Mouse (Mus musculus): ENCODE results near the gene Kcnk5. TPM values are rescaled to one million over a fixed set of nuclear protein-coding genes. Genes with fewer than 3 reads are reported as not detected.

The Kcnk5 gene
- total RNA-seq, 2 experiments from 2014 or later = 0.83 to 1.0 TPM

GRCm38 (mm10) chr14:20202655-20203181 is 21.1 kb upstream of the Kcnk5 start:
- intact Hi-C loops (cut with DNase I) = no loop called here
- DNase-seq = no peak

GRCm38 (mm10) chr14:20201066-20201683 is 19.6 kb upstream of the Kcnk5 start:
- intact Hi-C loops (cut with DNase I) = no loop called here
- DNase-seq = no peak

- intact Hi-C loops (cut with DNase I) = no loop called here
- DNase-seq = peak; percentile 5
Measured at GRCm38 (mm10) chr14:20193103-20193715, 11.6 kb upstream of the Kcnk5 start.

GRCm38 (mm10) chr14:20191136-20191735 is 9.6 kb upstream of the Kcnk5 start:
- intact Hi-C loops (cut with DNase I) = no loop called here
- no peak for DNase-seq

- intact Hi-C loops (cut with DNase I) = no loop called here
Measured at GRCm38 (mm10) chr14:20189751-20190150, 8.1 kb upstream of the Kcnk5 start.

GRCm38 (mm10) chr14:20185426-20185825 is 3.8 kb upstream of the Kcnk5 start:
- DNase-seq = no peak

More at GRCm38 (mm10) chr14:20189751-20190150, 8.1 kb upstream of the Kcnk5 start:
- no peak for DNase-seq

GRCm38 (mm10) chr14:20183701-20184100 is 2.1 kb upstream of the Kcnk5 start:
- intact Hi-C loops (cut with DNase I) = no loop called here
- DNase-seq = no peak

More at GRCm38 (mm10) chr14:20185426-20185825, 3.8 kb upstream of the Kcnk5 start:
- intact Hi-C loops (cut with DNase I) = no loop called here

- DNase-seq = no peak
- intact Hi-C loops (cut with DNase I) = no loop called here
Measured at GRCm38 (mm10) chr14:20182596-20182995, 987 bp upstream of the Kcnk5 start.

- intact Hi-C loops (cut with DNase I) = no loop called here
- DNase-seq = no peak
Measured at GRCm38 (mm10) chr14:20180751-20181162, 852 bp downstream of the Kcnk5 start.

GRCm38 (mm10) chr14:20180304-20180703 is 1.3 kb downstream of the Kcnk5 start:
- no peak for DNase-seq
- intact Hi-C loops (cut with DNase I) = no loop called here

- no peak for DNase-seq
- intact Hi-C loops (cut with DNase I) = no loop called here
Measured at GRCm38 (mm10) chr14:20179731-20180280, 1.8 kb downstream of the Kcnk5 start.

GRCm38 (mm10) chr14:20179080-20179479 is 2.5 kb downstream of the Kcnk5 start:
- intact Hi-C loops (cut with DNase I) = no loop called here

GRCm38 (mm10) chr14:20178593-20178992 is 3.0 kb downstream of the Kcnk5 start:
- intact Hi-C loops (cut with DNase I) = no loop called here
- DNase-seq = no peak

More at GRCm38 (mm10) chr14:20179080-20179479, 2.5 kb downstream of the Kcnk5 start:
- no peak for DNase-seq

GRCm38 (mm10) chr14:20177494-20178123 is 4.0 kb downstream of the Kcnk5 start:
- intact Hi-C loops (cut with DNase I) = no loop called here
- DNase-seq = no peak

- DNase-seq = no peak
- intact Hi-C loops (cut with DNase I) = no loop called here
Measured at GRCm38 (mm10) chr14:20175705-20176104, 5.9 kb downstream of the Kcnk5 start.

- intact Hi-C loops (cut with DNase I) = no loop called here
- no peak for DNase-seq
Measured at GRCm38 (mm10) chr14:20175114-20175513, 6.5 kb downstream of the Kcnk5 start.

- no peak for DNase-seq
- intact Hi-C loops (cut with DNase I) = no loop called here
Measured at GRCm38 (mm10) chr14:20174696-20175095, 6.9 kb downstream of the Kcnk5 start.

- DNase-seq = no peak
- intact Hi-C loops (cut with DNase I) = no loop called here
Measured at GRCm38 (mm10) chr14:20173873-20174490, 7.6 kb downstream of the Kcnk5 start.

- intact Hi-C loops (cut with DNase I) = no loop called here
- DNase-seq = no peak
Measured at GRCm38 (mm10) chr14:20172924-20173323, 8.7 kb downstream of the Kcnk5 start.

GRCm38 (mm10) chr14:20172509-20172908 is 9.1 kb downstream of the Kcnk5 start:
- intact Hi-C loops (cut with DNase I) = no loop called here
- DNase-seq = no peak

- DNase-seq = peak; percentile 12
- intact Hi-C loops (cut with DNase I) = no loop called here
Measured at GRCm38 (mm10) chr14:20171840-20172239, 9.8 kb downstream of the Kcnk5 start.
